Mouse (Mus musculus) C2C12 (cell line): ENCODE measurements around the gene 1700023F06Rik.

Experiments
- CEBPB ChIP-seq: IDR thresholded peaks from one replicate; pipeline ENCODE4 v1.6.1; 2011; ENCODE audit warnings: low read depth, mild to moderate bottlenecking, control low read depth, moderate library complexity
- CTCF ChIP-seq: IDR thresholded peaks from one replicate; pipeline ENCODE4 v1.5.1; 2011; ENCODE audit not compliant: control insufficient read depth, insufficient read depth, insufficient read length
- FOSL1 ChIP-seq: IDR thresholded peaks from one replicate; pipeline ENCODE4 v1.8.0; 2011; ENCODE audit warnings: mild to moderate bottlenecking, low read length; ENCODE audit not compliant: poor library complexity, insufficient read depth, severe bottlenecking
- MYOD1 ChIP-seq: IDR thresholded peaks from one replicate; pipeline ENCODE4 v1.6.1; 2011; ENCODE audit warnings: low read depth; ENCODE audit not compliant: control insufficient read depth, insufficient read length
- USF1 ChIP-seq: IDR thresholded peaks from one replicate; pipeline ENCODE4 v1.6.1; 2011; ENCODE audit warnings: low read depth, mild to moderate bottlenecking, control low read depth, moderate library complexity

DNA sequence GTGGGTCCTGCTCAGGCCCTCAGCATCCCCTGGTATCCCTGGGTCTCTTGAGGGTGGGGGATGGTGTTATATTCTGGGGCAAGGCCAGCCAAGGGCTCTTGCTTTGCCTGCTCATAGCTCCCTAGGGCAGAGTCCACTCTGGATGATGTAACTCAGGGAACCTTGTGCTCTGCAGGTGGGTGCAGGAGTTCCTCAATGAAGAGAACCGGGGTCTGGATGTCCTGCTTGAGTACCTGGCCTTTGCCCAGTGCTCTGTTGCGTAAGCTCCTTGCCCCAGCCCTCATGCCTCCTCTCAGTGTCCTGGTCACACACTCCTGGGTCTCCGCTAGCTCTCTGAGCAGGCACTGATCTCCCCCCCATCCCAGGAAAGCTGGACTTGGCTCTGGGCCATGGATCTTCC lies 26.4 kb downstream of the 1700023F06Rik start:
- TF ChIP-seq CTCF (no peak), USF1 (no peak), CEBPB (no peak), MYOD1 (no peak), FOSL1 (no peak)
